8 mouse cellular contexts compared by ENCODE assay signal in the genomic region with DNA sequence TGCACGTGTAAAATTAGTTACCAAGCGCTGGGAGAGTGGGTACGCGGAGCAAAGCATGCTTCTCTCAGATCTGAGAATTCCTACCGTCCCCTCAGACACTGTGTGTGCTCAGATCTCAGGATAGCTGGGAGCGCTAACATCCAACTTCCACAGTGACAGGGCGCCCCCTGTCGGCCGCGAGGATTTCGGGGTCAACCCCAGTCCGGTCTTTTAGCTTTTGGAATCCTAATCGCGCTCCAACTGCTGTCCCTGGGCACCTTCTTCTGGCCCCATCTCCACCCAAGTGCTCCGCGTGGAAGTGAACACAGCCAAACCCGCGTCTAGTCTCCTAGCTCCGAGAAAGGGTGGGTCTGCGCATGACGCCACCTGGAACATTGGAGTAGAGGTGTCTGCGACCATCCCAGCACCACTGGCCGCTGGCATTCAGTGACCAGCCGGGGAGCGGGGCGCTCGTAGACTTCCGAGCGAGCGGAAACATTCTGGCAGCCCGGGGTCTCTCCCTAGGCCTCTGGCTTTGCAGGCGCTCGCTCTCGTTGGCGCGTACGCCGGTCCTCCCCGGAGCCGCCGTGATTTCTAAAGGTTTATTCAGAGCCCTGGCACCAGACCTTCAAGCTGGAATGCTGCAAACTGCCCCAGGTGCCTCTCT. TPM values are rescaled to one million over a fixed set of nuclear protein-coding genes. Genes with fewer than 3 reads are reported as not detected.
DNase-seq lines count a peak whose midpoint lies in the region; ATAC-seq and TF ChIP-seq lines count a peak whose summit lies in the region.

No protein-coding gene starts in this region.

- no peak overlapping the region for H3K4me3 ChIP-seq in olfactory bulb, adult 2 months (ENCODE audit: insufficient read depth, low read depth, low read length)

- H3K27ac ChIP-seq in olfactory bulb, adult 2 months (ENCODE audit: insufficient read depth, low read depth, low read length) = no peak overlapping the region

- DNase-seq in left cerebral cortex, postnatal 10 days (ENCODE audit: extremely low spot score in 1 of 2, low spot score in 2 of 2) = peak; percentile 25 to 60
- no peak for DNase-seq in left cerebral cortex, postnatal 25 days (ENCODE audit: low spot score in 2 of 2)
- peak; percentile 60 to 74 for DNase-seq in cerebellum, postnatal 25 days
- DNase-seq in heart, adult 18-20 months = peak; percentile 57 to 82
- peak; percentile 84 for DNase-seq in kidney, adult 18-20 months
- DNase-seq in lung, adult 18-20 months = peak; percentile 86 to 89

- TF ChIP-seq CTCF in olfactory bulb, adult 2 months (IDR thresholded peaks at IDR 0.05; ENCODE audit: insufficient read depth, low read depth, low read length) = 0 out of 2 replicates have a peak, but pooled peaks have one; percentile 23

- intact Hi-C loops in left cerebral cortex, postnatal 10 days (cut with DNase I) = loop anchor here (5.0 to 10.0 kb wide), 3 partner anchors 244 to 851 kb away; no protein-coding TSS in a partner anchor
- intact Hi-C loops in left cerebral cortex, postnatal 25 days (cut with DNase I) = loop anchor here (2.0 to 5.0 kb wide), 2 partner anchors 201 to 240 kb away; no protein-coding TSS in a partner anchor

- TF ChIP-seq POLR2A in olfactory bulb, adult 2 months (IDR thresholded peaks at IDR 0.05; ENCODE audit: insufficient read depth, low read depth, low read length) = no peak

- 1% methylated on average over 41 of the region's 41 CpGs for WGBS in olfactory bulb, adult 2 months

- H3K4me1 ChIP-seq in olfactory bulb, adult 2 months (ENCODE audit: control insufficient read depth, insufficient read depth, low read length) = peaks cover 15% of the 10 kb centered on the region

- no peak for ATAC-seq in monocyte, adult 5-6 weeks (replicated peaks; ENCODE audit: insufficient number of reproducible peaks, low FRiP score, low TSS enrichment, poor library complexity, severe bottlenecking)

RNA-seq across cellular contexts. Expression of a gene that starts 1.8 kb away (rescaled TPM):
- total RNA-seq in left cerebral cortex, postnatal 10 days (2021) = not detected
- not detected for total RNA-seq in left cerebral cortex, postnatal 25 days (2021)
- total RNA-seq in heart, adult 18-20 months (2021) = under 1 TPM in 1 of 2 experiments, not detected in 1; 0.23 TPM
- not detected in 2 replicates for polyA plus RNA-seq in olfactory bulb, adult 2 months (2012; ENCODE audit: insufficient read depth, insufficient read length, low replicate concordance, missing spikeins)
- total RNA-seq in monocyte, adult 5-6 weeks (2017) = not detected in 3 replicates

Comparison
In these comparisons a context has a peak if more than half of its experiments do, and no peak if none do; other contexts are left out.
1. DNase-seq: peak in left cerebral cortex, postnatal 10 days (2 of 2), cerebellum, postnatal 25 days (2 of 2), heart, adult 18-20 months (2 of 2), kidney, adult 18-20 months (single experiment) and lung, adult 18-20 months (2 of 2); none in left cerebral cortex, postnatal 25 days (0 of 2).